Mouse (Mus musculus): ENCODE data around the gene Cacna1c.

Gene Cacna1c

DNA sequence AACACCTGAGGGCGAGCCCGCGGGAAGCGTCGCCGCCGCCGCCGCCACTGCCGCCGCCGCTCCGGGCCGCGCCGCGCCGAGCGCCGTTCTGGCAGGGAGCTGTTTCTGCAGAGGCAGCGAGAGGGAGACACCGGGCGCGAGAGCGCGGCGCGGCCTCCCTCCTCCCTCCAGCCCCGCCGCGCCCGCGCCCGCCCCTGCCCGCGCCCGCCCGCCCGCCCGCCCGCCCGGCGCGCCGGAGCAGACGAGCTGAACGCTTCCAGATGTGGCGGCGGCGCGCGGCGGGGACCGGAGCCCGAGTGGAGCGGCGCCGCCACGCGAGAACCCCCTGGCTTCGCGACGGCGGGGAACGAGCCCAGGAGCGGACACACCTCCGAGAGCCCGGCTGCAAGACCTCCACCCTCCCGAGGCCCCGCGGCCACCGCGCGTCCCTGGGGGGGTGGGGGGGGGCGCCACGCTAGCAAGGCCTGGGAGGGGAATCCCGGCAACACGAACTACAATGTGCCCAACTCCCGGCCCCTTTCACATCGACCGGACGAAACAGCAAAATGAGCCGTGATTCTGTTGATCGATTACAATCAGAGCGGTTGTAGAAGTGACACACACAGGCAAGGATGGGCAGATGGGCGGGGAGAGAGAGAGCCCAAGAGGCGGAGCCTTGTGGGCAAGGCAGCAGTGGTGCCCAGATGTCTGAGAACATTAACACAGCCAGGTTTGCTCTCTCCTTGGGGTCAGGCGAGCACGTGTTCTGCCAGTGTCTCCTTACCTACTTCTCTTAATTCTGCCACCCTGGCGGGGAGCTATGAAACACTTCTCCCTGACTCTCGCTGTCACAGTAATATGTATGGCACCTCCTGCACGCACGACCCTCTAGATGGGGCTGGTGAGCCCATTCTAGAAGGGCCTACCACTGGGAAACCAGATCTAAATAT is 87.5 kb downstream of the Cacna1c start:
- in situ Hi-C loops (cut with MboI; ENCODE audit: low pct_unique_long_range_greater_than_20kb in 1 of 2, low sequenced_read_pairs in 2 of 2, unreplicated experiment in 1 of 2), result loop anchor here in 1 of 2 experiments (25.0 kb wide), 1 partner anchor 229 kb away; the partner anchor contains the start of gene Lrtm2

DNA sequence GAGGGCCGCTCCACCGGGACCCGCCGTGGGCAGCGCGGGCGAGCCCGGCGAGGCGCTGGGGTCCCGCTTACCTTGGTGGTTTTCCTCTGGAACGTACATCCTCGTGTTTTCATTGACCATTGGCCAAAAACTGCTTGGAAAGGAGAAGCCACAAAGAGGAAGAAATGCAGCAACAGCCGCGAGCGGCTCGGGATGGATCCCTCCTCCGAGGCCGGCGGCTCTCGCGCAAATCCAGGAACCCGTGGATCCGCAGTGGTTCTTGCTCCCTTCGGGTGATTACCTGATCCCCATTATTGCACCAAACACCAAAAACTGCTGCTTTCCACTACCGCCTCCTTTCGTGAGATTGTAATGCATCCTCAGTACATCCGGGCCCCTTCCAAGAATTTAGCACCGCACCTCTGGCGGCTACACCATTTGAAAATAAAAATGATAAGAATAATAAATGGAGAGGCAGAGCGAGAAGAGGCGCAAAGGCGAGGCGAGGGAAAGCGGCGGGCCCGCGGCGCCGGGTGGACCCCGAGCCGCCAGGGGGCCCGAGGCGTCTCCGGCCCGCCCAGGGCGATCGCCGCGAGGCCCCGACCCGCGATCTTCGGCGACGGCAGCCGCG is 88.3 kb downstream of the Cacna1c start:
- in situ Hi-C loops (cut with MboI; ENCODE audit: low pct_unique_long_range_greater_than_20kb in 1 of 2, low sequenced_read_pairs in 2 of 2, unreplicated experiment in 1 of 2), result loop anchor here in 1 of 2 experiments (25.0 kb wide), 1 partner anchor 229 kb away; the partner anchor contains the start of gene Lrtm2

DNA sequence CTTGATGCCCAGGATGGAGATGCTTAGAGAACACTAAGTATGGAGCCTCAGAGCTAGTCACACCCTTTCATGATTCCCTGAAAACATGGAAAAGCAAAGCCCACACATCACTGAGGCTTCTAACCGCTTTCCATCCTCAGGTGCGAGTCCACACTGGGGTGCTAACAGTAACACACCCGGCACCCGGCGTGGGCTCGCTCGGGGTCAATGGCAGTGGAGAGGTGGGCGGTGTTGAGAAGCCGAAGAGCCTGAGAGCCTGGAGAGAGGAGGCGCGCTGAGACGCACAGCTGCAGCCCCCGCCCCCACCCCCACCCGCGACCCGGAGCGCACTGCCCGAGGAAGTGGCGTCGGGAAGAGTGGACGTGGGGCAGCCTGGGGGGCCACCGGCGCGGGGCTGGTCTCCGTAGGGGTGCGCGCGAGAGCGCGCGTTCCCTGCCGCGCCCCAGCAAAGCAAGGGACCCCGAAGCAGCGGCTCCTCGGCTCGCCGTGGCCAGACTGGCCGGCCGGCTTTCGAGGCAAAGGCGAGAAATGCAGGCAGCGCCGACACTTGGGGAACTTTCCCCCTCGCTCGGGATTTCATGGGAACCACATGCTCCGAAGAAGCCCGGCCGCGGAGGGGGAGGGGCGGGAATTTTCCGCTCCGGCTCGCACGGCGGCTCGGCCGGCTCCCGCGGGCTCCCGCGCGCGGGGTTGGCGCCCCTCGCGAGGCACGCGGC is 88.9 kb downstream of the Cacna1c start:
- in situ Hi-C loops (cut with MboI; ENCODE audit: low pct_unique_long_range_greater_than_20kb in 1 of 2, low sequenced_read_pairs in 2 of 2, unreplicated experiment in 1 of 2), result loop anchor here in 1 of 2 experiments (25.0 kb wide), 1 partner anchor 230 kb away; the partner anchor contains the start of gene Lrtm2

DNA sequence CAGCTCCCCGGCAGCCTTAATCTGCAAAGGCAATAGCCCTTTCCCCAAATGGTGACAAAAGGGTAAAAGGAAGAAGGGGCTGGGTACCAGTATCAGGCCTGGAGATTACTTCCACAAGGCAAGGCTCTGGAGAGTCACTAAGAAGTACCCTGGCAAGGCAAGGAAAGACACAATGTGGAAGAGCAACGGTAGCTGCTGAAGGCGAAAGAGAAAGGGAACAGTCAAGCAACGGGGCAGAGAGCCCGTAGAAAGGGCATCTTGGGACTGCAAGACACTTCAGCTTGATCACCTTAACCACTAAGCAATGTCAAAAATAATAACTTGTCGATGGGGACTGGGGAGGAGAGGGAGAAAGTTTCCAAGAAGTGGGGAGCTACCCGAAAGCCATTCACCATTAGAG is 89.5 kb downstream of the Cacna1c start:
- in situ Hi-C loops (cut with MboI; ENCODE audit: low pct_unique_long_range_greater_than_20kb in 1 of 2, low sequenced_read_pairs in 2 of 2, unreplicated experiment in 1 of 2), result loop anchor here in 1 of 2 experiments (25.0 kb wide), 1 partner anchor 231 kb away; the partner anchor contains the start of gene Lrtm2

DNA sequence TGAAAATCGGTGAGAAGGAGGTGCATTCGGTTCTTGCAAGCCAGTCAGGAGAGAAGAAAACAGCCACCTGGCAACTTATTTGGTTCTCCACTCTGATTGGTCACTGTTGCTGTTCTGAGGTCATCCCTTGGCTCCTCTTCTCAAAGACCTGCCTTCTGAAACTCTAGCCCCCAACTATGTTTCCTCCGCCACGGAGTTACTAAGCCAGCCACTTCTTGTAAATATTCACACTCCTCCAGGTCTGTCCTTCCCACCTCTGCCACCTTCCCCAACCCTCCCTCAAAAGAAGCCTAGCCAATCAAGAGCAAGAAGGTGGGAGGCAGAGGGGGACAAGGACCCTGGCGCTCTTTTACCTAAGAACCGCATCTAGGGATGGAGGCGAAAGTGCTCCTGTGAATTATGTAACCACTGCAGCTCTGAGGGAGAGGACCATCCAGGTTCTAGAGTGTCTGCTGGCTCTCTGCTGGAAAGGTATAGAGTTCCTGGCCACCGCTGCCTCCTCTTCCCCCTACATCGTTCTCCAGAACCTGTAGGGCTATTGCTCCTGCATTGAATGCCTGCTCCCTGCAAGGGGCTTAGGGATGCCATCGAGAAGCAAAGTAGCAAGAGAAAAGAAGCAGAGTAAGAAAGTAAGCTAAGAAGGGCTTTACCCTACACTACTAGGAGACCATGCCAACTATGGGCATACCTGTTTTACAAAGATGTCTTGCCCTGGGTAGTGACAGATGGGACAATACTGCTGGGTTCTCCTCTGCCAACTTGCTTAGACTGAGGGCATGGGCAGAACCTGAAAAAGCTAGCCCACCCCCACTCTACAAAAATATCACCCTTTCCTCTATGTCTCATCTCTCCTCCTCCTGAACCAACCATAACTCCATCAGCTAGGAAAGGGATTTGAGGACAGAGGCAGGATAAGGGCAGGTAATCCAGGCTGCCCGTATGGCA is 90.3 kb downstream of the Cacna1c start:
- in situ Hi-C loops (cut with MboI; ENCODE audit: low pct_unique_long_range_greater_than_20kb in 1 of 2, low sequenced_read_pairs in 2 of 2, unreplicated experiment in 1 of 2), result loop anchor here in 1 of 2 experiments (25.0 kb wide), 1 partner anchor 231 kb away; the partner anchor contains the start of gene Lrtm2

DNA sequence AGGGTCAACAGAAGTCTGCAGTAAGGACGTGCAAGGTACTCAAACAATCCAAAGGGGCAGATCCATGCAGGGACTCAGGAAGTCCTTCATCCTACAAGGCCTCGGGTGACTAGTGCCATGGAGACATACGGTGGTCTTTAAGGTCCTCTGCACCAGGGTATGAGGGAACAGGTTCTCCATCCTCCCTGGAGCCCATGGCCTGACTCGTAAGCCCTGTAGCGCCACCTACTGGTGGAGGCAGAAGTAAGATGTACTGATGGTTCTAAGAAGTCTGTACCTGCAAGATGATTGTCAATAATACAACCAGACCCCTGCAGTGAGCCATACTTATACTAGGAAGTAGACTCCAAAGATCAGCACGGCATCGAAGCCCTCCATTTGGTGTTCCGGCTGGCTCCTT is 92.0 kb downstream of the Cacna1c start:
- in situ Hi-C loops (cut with MboI; ENCODE audit: low pct_unique_long_range_greater_than_20kb in 1 of 2, low sequenced_read_pairs in 2 of 2, unreplicated experiment in 1 of 2), result loop anchor here in 1 of 2 experiments (25.0 kb wide), 1 partner anchor 233 kb away; the partner anchor contains the start of gene Lrtm2

DNA sequence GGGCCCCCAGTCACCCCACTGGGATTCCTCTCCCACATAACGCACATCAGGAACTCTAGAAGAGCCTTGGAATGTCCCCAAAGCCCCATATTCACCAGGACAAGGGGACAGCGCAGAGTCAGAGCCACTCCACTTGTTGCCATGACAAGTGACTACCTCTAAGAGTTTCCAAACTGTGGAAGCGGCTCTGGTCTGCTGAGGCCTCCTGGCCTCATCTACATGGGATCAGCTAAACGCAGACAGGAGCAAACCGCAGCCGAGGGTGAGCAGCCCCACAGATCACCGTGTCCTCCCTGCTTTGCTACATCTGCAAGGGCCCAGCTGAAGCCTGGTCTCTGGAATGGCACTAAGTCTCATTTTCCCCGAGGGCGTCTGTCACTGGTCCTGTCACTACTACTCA is 93.3 kb downstream of the Cacna1c start:
- in situ Hi-C loops (cut with MboI; ENCODE audit: low pct_unique_long_range_greater_than_20kb in 1 of 2, low sequenced_read_pairs in 2 of 2, unreplicated experiment in 1 of 2), result loop anchor here in 1 of 2 experiments (25.0 kb wide), 1 partner anchor 234 kb away; the partner anchor contains the start of gene Lrtm2

DNA sequence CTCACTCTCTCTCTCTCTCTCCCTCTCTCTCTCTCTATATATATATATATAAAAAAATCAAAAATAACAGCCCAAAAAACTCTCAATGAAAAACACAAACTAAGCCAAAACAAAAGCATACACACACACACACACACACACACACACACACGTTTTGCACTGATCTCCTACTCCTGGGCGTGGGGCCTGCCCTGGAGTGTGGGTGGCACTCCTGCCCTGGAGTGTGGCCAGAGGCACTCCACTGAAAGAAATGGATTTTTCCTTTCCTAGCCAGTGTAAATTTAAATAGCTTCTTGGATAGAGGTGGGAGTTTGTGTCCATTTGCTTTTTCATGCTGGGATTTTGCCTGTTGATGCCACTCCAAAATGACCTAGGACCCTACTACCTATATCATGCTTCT is 96.9 kb downstream of the Cacna1c start:
- in situ Hi-C loops (cut with MboI; ENCODE audit: low pct_unique_long_range_greater_than_20kb in 1 of 2, low sequenced_read_pairs in 2 of 2, unreplicated experiment in 1 of 2), result no loop called here

DNA sequence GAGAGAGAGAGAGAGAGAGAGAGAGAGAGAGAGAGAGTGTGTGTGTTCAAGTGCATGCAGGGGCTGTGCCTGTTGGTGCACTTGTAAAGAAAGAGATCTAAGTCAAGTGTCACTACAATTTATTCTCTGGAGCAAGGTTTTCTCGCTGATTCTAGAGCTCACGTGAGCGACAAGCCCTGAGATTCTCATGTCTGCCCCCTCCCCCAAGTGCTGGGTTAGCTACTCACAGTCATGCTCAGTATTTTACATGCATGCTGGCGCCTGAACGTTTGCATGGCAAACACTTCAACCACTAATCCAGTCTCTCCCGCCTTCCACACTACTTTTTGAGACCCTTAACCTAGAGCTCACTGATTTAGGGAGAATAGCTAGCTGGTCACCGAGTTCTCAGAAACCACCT is 99.7 kb downstream of the Cacna1c start:
- in situ Hi-C loops (cut with MboI; ENCODE audit: low pct_unique_long_range_greater_than_20kb in 1 of 2, low sequenced_read_pairs in 2 of 2, unreplicated experiment in 1 of 2), result no loop called here

DNA sequence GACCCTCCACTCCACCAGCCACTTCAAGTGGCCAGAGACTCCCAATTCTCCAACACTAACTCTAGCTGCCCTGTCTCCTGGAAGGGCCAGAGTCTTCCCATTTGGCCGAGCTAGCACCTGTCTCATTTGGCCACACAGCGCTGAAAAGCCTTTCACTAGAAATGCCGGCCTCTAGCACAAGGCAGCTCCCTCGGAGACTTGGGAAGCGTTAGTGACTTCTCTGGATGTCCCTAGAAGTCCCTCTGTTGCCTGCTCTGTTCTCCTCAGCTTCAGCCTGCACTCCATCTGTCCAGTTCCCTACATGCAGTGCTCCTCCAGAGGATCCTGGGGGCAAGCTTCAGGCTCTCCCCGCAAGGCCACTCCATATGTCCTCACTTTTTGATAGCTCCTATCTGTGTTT is 101.1 kb downstream of the Cacna1c start:
- in situ Hi-C loops (cut with MboI; ENCODE audit: low pct_unique_long_range_greater_than_20kb in 1 of 2, low sequenced_read_pairs in 2 of 2, unreplicated experiment in 1 of 2), result no loop called here

DNA sequence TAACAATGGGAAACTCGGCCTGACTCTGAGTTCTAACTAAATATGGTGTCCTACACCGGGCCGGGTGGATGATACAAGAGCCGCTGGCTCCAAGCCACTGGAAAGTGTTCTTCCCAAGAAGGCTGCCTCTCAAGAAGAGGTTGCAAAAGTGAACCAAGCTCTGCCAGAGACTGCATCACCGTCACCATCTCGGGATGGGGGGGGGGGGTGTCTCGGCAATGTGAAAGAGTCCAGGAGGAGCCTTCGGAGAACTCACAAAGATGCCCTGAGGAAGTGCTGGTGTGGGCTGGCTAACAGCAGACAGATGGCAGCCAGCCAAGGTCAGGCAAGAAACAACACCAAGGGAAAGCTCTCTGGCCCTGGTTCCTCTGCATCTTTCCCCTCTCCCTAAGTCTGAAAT is 107.0 kb downstream of the Cacna1c start:
- in situ Hi-C loops (cut with MboI; ENCODE audit: low pct_unique_long_range_greater_than_20kb in 1 of 2, low sequenced_read_pairs in 2 of 2, unreplicated experiment in 1 of 2), result no loop called here

DNA sequence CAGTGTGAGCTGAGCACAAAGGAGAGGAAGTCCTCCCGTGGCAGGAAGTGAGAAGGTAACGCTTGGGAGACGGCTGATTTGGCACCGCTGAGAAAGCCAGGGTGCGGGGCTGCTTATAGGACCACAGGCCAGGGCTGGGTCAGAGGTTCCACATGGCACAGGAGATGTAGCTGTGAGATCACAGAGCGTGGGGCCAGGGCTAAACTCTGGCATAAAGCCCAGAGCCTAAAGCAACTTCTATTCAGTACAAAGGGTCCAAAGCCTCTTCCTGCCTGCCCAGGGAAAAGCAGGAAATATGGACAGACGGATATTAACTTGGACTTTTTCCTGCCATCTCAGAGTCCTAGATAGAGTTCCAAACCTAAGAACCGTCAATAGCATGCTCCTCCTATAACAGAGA is 107.8 kb downstream of the Cacna1c start:
- in situ Hi-C loops (cut with MboI; ENCODE audit: low pct_unique_long_range_greater_than_20kb in 1 of 2, low sequenced_read_pairs in 2 of 2, unreplicated experiment in 1 of 2), result no loop called here

DNA sequence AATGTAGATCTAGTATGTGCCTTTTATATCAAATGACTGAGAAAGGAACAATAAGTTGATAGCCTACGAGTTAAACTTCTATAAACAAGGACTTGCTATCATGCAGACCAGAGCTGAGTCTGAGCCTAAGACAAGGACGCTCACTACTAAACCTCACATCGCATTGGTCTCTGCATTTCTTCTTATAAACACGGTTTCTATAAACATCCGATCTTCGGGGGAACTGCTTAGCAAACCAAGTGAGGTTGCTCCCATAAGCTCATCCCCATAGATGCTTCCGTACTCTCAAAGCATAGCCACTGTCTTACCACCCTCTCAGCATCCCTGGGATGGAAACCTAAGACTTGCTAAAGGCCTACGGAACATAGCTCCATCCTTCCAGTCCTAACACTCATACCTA is 108.3 kb downstream of the Cacna1c start:
- in situ Hi-C loops (cut with MboI; ENCODE audit: low pct_unique_long_range_greater_than_20kb in 1 of 2, low sequenced_read_pairs in 2 of 2, unreplicated experiment in 1 of 2), result no loop called here

DNA sequence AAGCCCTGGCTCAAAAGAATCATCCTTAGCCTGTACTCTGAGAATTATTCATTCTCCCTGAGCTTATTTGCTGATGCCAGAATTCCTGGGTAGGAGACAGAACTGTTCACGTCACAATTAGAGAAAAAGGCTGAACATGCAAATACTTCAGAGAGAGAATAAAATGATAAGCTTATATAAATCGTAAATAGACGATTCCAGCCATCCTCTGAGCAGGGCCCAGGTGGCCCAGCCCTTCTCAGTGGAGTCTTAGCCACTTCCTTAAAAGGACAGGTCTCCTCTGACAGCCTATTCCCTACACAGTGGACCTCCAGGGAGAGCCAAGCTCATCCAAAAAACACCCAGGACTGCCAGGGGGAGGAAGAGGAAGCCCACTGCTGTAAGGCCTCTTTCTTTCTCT is 110.4 kb downstream of the Cacna1c start:
- in situ Hi-C loops (cut with MboI; ENCODE audit: low pct_unique_long_range_greater_than_20kb in 1 of 2, low sequenced_read_pairs in 2 of 2, unreplicated experiment in 1 of 2), result no loop called here

DNA sequence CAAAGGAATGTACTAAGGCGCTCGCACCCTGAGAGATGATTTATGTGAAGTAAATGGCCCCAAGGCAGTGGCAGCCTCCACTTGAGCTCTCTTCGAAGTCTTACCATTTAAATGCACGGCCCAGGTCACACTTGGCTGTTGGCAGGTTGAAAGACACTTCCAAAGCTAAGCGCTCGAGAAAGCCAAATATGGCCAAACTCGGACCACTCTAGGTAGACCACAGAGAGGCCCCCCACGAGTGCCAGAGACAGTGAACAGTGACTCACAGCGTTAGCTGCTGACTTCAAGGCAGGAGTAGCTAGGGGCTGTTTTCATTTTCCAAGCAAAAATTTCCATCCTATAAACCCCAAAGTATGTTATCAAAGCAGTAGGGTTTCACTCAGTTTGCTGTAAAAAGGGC is 111.7 kb downstream of the Cacna1c start:
- in situ Hi-C loops (cut with MboI; ENCODE audit: low pct_unique_long_range_greater_than_20kb in 1 of 2, low sequenced_read_pairs in 2 of 2, unreplicated experiment in 1 of 2), result no loop called here

DNA sequence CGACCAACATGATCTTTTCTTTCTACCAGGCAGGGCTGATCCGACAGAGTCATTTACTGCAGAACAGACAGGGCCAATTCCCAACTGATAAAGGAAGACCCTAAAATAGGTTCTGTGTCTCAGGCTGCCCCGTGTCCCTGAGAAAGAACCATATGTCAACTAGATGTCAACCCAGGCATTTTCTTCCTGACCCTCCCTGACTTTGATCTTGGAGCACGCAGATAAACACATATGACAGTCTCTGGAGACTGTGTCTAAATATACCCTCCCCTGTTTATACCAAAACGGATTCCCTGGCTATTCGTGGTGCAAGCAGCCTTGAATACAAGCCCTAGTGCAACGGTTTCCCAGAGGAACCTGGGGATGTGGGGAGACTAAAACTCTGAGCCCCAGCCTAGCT is 112.7 kb downstream of the Cacna1c start:
- in situ Hi-C loops (cut with MboI; ENCODE audit: low pct_unique_long_range_greater_than_20kb in 1 of 2, low sequenced_read_pairs in 2 of 2, unreplicated experiment in 1 of 2), result no loop called here

DNA sequence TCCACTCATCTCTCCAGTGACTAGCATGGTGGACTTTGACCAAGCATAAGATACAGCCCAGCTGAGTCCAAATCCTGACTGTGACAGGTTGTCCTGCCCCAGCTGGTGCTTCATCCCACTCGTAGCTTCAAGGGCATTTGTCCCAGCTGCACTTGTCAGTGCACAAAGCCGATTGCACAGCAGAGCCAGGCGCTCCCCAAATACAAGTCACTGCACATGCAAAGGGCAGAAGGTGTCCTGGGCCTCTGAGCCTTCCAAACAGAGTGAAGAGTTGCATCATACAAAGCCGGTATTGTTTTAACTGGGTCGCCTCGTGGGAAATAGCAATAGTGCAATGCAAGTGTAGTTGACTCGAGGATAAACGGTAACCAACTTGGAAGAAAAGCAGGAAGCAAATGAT is 113.6 kb downstream of the Cacna1c start:
- in situ Hi-C loops (cut with MboI; ENCODE audit: low pct_unique_long_range_greater_than_20kb in 1 of 2, low sequenced_read_pairs in 2 of 2, unreplicated experiment in 1 of 2), result no loop called here

DNA sequence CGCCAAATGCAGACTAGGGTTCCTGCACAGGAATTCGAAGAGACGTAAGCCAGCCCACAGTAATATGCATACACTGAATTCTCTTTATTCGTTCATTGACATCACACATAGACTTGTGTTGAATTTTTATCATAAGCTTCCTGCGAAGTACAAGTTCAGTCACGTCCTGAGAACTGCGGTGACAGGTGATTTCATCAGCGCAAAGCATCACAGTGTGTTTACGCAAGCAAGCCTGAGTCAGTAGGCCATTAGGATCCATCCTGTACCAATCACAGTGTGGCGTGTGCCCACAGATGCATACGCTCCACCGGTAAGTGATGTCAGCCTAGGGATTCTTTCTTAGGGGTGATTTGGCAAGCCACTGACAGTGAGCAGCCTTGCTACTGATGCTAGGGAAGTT is 114.6 kb downstream of the Cacna1c start:
- in situ Hi-C loops (cut with MboI; ENCODE audit: low pct_unique_long_range_greater_than_20kb in 1 of 2, low sequenced_read_pairs in 2 of 2, unreplicated experiment in 1 of 2), result no loop called here
